Mouse (Mus musculus): ENCODE data around the gene Cers1. TPM values are rescaled to one million over a fixed set of nuclear protein-coding genes. Genes with fewer than 3 reads are reported as not detected.

Gene Cers1
- polyA plus RNA-seq, 1 experiment: not detected

GRCm38 (mm10) chr8:70373397-70374317 lies 58.1 kb downstream of the Cers1 start, which contains the start of gene Comp:
TSS of gene Comp (plus strand) at chr8:70373558.
- Histone ChIP-seq H3K27me3 (ENCODE audit: control insufficient read depth) (peaks cover 91% of the 10 kb centered on the region), H3K4me1 (ENCODE audit: control insufficient read depth) (peaks cover 42% of the 10 kb centered on the region), H3K9me3 (ENCODE audit: control insufficient read depth, low read length) (peaks cover 36% of the 10 kb centered on the region), H3K36me3 (ENCODE audit: control insufficient read depth) (no peaks in the 10 kb centered on the region), H3K4me3 (replicated peaks) (peak within 1 kb of the TSS; percentile 38)
- TF ChIP-seq TAL1 (IDR thresholded peaks at IDR 0.05; ENCODE audit: low read length) (no peak), GATA1 (IDR thresholded peaks at IDR 0.05; ENCODE audit: low read length) (no peak)

- Histone ChIP-seq H3K4me3 (replicated peaks) (peak overlapping the region; percentile 38), H3K9me3 (ENCODE audit: control insufficient read depth, low read length) (peaks cover 36% of the 10 kb centered on the region), H3K27me3 (ENCODE audit: control insufficient read depth) (peaks cover 96% of the 10 kb centered on the region), H3K36me3 (ENCODE audit: control insufficient read depth) (no peaks in the 10 kb centered on the region), H3K4me1 (ENCODE audit: control insufficient read depth) (peaks cover 42% of the 10 kb centered on the region)
- TF ChIP-seq GATA1 (IDR thresholded peaks at IDR 0.05; ENCODE audit: low read length) (no peak), TAL1 (IDR thresholded peaks at IDR 0.05; ENCODE audit: low read length) (no peak)
Observed at GRCm38 (mm10) chr8:70374318-70374927, 58.8 kb downstream of the Cers1 start.

- peaks cover 36% of the 10 kb centered on the region for H3K4me1 ChIP-seq (ENCODE audit: control insufficient read depth)
- peaks cover 36% of the 10 kb centered on the region for H3K9me3 ChIP-seq (ENCODE audit: control insufficient read depth, low read length)
- H3K4me3 ChIP-seq (replicated peaks): no peak overlapping the region
- H3K36me3 ChIP-seq (ENCODE audit: control insufficient read depth): no peaks in the 10 kb centered on the region
- H3K27me3 ChIP-seq (ENCODE audit: control insufficient read depth): peaks cover 99% of the 10 kb centered on the region
- TF ChIP-seq TAL1 (IDR thresholded peaks at IDR 0.05; ENCODE audit: low read length): no peak
- TF ChIP-seq GATA1 (IDR thresholded peaks at IDR 0.05; ENCODE audit: low read length): no peak
Observed at GRCm38 (mm10) chr8:70375212-70375859, 59.8 kb downstream of the Cers1 start.

- TF ChIP-seq GATA1 (IDR thresholded peaks at IDR 0.05; ENCODE audit: low read length) (no peak), TAL1 (IDR thresholded peaks at IDR 0.05; ENCODE audit: low read length) (no peak)
- Histone ChIP-seq H3K9me3 (ENCODE audit: control insufficient read depth, low read length) (peaks cover 36% of the 10 kb centered on the region), H3K36me3 (ENCODE audit: control insufficient read depth) (no peaks in the 10 kb centered on the region), H3K4me1 (ENCODE audit: control insufficient read depth) (peaks cover 35% of the 10 kb centered on the region), H3K27me3 (ENCODE audit: control insufficient read depth) (peaks cover 95% of the 10 kb centered on the region), H3K4me3 (replicated peaks) (no peak overlapping the region)
Observed at GRCm38 (mm10) chr8:70376275-70376741, 60.7 kb downstream of the Cers1 start.

- TF ChIP-seq TAL1 (IDR thresholded peaks at IDR 0.05; ENCODE audit: low read length) (no peak), GATA1 (IDR thresholded peaks at IDR 0.05; ENCODE audit: low read length) (no peak)
- H3K27me3 ChIP-seq (ENCODE audit: control insufficient read depth): peaks cover 89% of the 10 kb centered on the region
- H3K9me3 ChIP-seq (ENCODE audit: control insufficient read depth, low read length): peaks cover 36% of the 10 kb centered on the region
- no peaks in the 10 kb centered on the region for H3K36me3 ChIP-seq (ENCODE audit: control insufficient read depth)
- no peak overlapping the region for H3K4me3 ChIP-seq (replicated peaks)
- H3K4me1 ChIP-seq (ENCODE audit: control insufficient read depth): peaks cover 35% of the 10 kb centered on the region
Observed at GRCm38 (mm10) chr8:70377049-70377448, 61.5 kb downstream of the Cers1 start.

- Histone ChIP-seq H3K9me3 (ENCODE audit: control insufficient read depth, low read length) (peaks cover 18% of the 10 kb centered on the region), H3K4me1 (ENCODE audit: control insufficient read depth) (peaks cover 21% of the 10 kb centered on the region), H3K36me3 (ENCODE audit: control insufficient read depth) (peaks cover under 1% of the 10 kb centered on the region; the same call in 1 of the 2 replicates), H3K4me3 (replicated peaks) (no peak overlapping the region), H3K27me3 (ENCODE audit: control insufficient read depth) (peaks cover 59% of the 10 kb centered on the region)
- TF ChIP-seq GATA1 (IDR thresholded peaks at IDR 0.05; ENCODE audit: low read length): no peak
- TF ChIP-seq TAL1 (IDR thresholded peaks at IDR 0.05; ENCODE audit: low read length): no peak
Observed at GRCm38 (mm10) chr8:70380069-70380468, 64.5 kb downstream of the Cers1 start.

Other genes starting within 250 kb of the Cers1 start
- 0.03 TPM in 1 of 2 replicates, not detected in the other for gene Tm6sf2, start 242.9 kb upstream of the Cers1 start, polyA plus RNA-seq (2012)
- not detected in 2 replicates for gene Hapln4, start 232.3 kb upstream of the Cers1 start, polyA plus RNA-seq (2012)
- not detected in 2 replicates for gene Ncan, start 194.9 kb upstream of the Cers1 start, polyA plus RNA-seq (2012)
- gene Nr2c2ap, start 184.4 kb upstream of the Cers1 start, polyA plus RNA-seq (2012): 0.21 and 0.41 TPM in 2 replicates
- gene Rfxank, start 176.6 kb upstream of the Cers1 start, polyA plus RNA-seq (2012): 1.8 and 2.5 TPM in 2 replicates
- 2.9 and 4.0 TPM in 2 replicates for gene Borcs8, start 176.3 kb upstream of the Cers1 start, polyA plus RNA-seq (2012)
- 0.14 and 0.29 TPM in 2 replicates for gene Mef2b, start 176.1 kb upstream of the Cers1 start, polyA plus RNA-seq (2012)
- gene Tmem161a, start 143.4 kb upstream of the Cers1 start, polyA plus RNA-seq (2012): 9.0 and 11.2 TPM in 2 replicates
- gene Slc25a42, start 103.5 kb upstream of the Cers1 start, polyA plus RNA-seq (2012): 2.6 and 2.9 TPM in 2 replicates
- 1.5 and 2.7 TPM in 2 replicates for gene Sugp2, start 81.5 kb upstream of the Cers1 start, polyA plus RNA-seq (2012)
- 1.6 and 2.2 TPM in 2 replicates for gene Armc6, start 81.3 kb upstream of the Cers1 start, polyA plus RNA-seq (2012)
- gene Homer3, start 32.9 kb upstream of the Cers1 start, polyA plus RNA-seq (2012): 0.24 and 0.26 TPM in 2 replicates
- gene Ddx49, start 13.3 kb upstream of the Cers1 start, polyA plus RNA-seq (2012): 2.8 and 3.8 TPM in 2 replicates
- 32.6 and 34.2 TPM in 2 replicates for gene Cope, start 13.3 kb upstream of the Cers1 start, polyA plus RNA-seq (2012)
- gene Gdf1, start 14.0 kb downstream of the Cers1 start, polyA plus RNA-seq (2012): 0.10 and 0.13 TPM in 2 replicates
- 18.7 and 18.9 TPM in 2 replicates for gene Upf1, start 37.5 kb downstream of the Cers1 start, polyA plus RNA-seq (2012)
- not detected in 2 replicates for gene Comp, start 57.8 kb downstream of the Cers1 start, polyA plus RNA-seq (2012)
- gene Crtc1, start 123.8 kb downstream of the Cers1 start, polyA plus RNA-seq (2012): 1.8 and 2.1 TPM in 2 replicates
- gene Klhl26, start 161.2 kb downstream of the Cers1 start, polyA plus RNA-seq (2012): 0.92 and 1.0 TPM in 2 replicates
- not detected in 2 replicates for gene Tmem59l, start 171.6 kb downstream of the Cers1 start, polyA plus RNA-seq (2012)
- 0.63 and 1.7 TPM in 2 replicates for gene Crlf1, start 177.4 kb downstream of the Cers1 start, polyA plus RNA-seq (2012)
- gene Rex1bd, start 191.0 kb downstream of the Cers1 start, polyA plus RNA-seq (2012): 53.1 and 68.2 TPM in 2 replicates
- gene Uba52, start 195.0 kb downstream of the Cers1 start, polyA plus RNA-seq (2012): 107 and 138 TPM in 2 replicates
- gene Fkbp8, start 211.9 kb downstream of the Cers1 start, polyA plus RNA-seq (2012): 255 and 264 TPM in 2 replicates
- 2.6 and 3.8 TPM in 2 replicates for gene Kxd1, start 212.2 kb downstream of the Cers1 start, polyA plus RNA-seq (2012)
- 3.3 and 3.8 TPM in 2 replicates for gene Ell, start 223.7 kb downstream of the Cers1 start, polyA plus RNA-seq (2012)